Mouse (Mus musculus) liver, adult 2 months (tissue): ENCODE measurements around the gene Zfp408. TPM values are rescaled to one million over a fixed set of nuclear protein-coding genes. Genes with fewer than 3 reads are reported as not detected.

ENCODE experiments used
- DNase-seq: peaks from one replicate; pipeline ENCODE4 v3.0.0-alpha.2; 2011; ENCODE audit warnings: low read depth, low spot score; ENCODE audit errors: extremely low read depth
- H3K27ac ChIP-seq: fragments of 200-500 bp; replicated peaks from 2 replicates; pipeline ENCODE4 v1.5.1; 2012; ENCODE audit warnings: low read depth, mild to moderate bottlenecking, control low read depth, inconsistent platforms, low read length; ENCODE audit not compliant: insufficient read depth
- H3K27me3 ChIP-seq: fragments of 200-500 bp; 2 replicates; pipeline ENCODE4 v1.6.1; 2012; ENCODE audit warnings: mild to moderate bottlenecking, moderate library complexity, low read length, inconsistent platforms; ENCODE audit not compliant: control insufficient read depth, insufficient read depth
- H3K36me3 ChIP-seq: fragments of 200-500 bp; 2 replicates; pipeline ENCODE4 v1.6.1; 2012; ENCODE audit warnings: low read length, inconsistent platforms; ENCODE audit not compliant: control insufficient read depth, insufficient read depth
- H3K4me1 ChIP-seq: fragments of 200-500 bp; 2 replicates; pipeline ENCODE4 v1.6.1; 2011; ENCODE audit warnings: low read length; ENCODE audit not compliant: control insufficient read depth, insufficient read depth
- H3K4me3 ChIP-seq: fragments of 200-500 bp; 2 replicates; pipeline ENCODE4 v1.5.1; 2011; ENCODE audit warnings: low read depth, mild to moderate bottlenecking, control low read depth, low read length, moderate library complexity; ENCODE audit not compliant: insufficient read depth
- H3K79me2 ChIP-seq: fragments of 200-500 bp; 2 replicates; pipeline ENCODE4 v1.6.1; 2012; ENCODE audit warnings: inconsistent platforms, mild to moderate bottlenecking, low read length, moderate library complexity; ENCODE audit not compliant: control insufficient read depth, insufficient read depth
- H3K9ac ChIP-seq: fragments of 200-500 bp; 2 replicates; pipeline ENCODE4 v1.6.1; 2012; ENCODE audit warnings: low read depth, mild to moderate bottlenecking, control low read depth, inconsistent platforms, low read length
- CTCF ChIP-seq: fragments of 200-500 bp; IDR thresholded peaks from 2 replicates; pipeline ENCODE4 v1.5.1; 2011; ENCODE audit warnings: low read depth, low read length, control low read depth
- POLR2A ChIP-seq: fragments of 200-500 bp; IDR thresholded peaks from 2 replicates; pipeline ENCODE4 v1.6.1; 2011; ENCODE audit warnings: low read length, control low read depth; ENCODE audit not compliant: insufficient read depth; ENCODE audit errors: extremely low read depth
- WGBS: fragments of 180-500 bp; shearing (Covaris S2); methylation state at CpG from one replicate; pipeline ENCODE4 v1.1.7; 2018; 5-methylcytosine and 5-hydroxymethylcytosine counted together
- polyA plus RNA-seq: library from polyadenylated mRNA; depleted of rRNA; stranded (reverse); fragments of >200 nt; gene quantifications from 2 replicates; pipeline ENCODE4 v1.2.3, GENCODE M21; 2012
- total RNA-seq: library from RNA; depleted of rRNA; stranded (reverse); fragments of >200 nt; gene quantifications from 2 replicates; pipeline ENCODE4 v1.2.3, GENCODE M21; 2014

Gene Zfp408
- total and polyA plus RNA-seq, 2 experiments: 2.8 to 6.6 TPM

GRCm38 (mm10) chr2:91642825-91643415 lies 6.7 kb downstream of the Zfp408 start:
- TF ChIP-seq CTCF (no peak), POLR2A (no peak)
- H3K4me3 ChIP-seq: no peak overlapping the region
- H3K9ac ChIP-seq: no peak overlapping the region
- no peaks in the 10 kb centered on the region for H3K27me3 ChIP-seq
- DNase-seq: no peak
- peaks cover 7% of the 10 kb centered on the region; the same call in 1 of the 2 replicates for H3K36me3 ChIP-seq
- H3K79me2 ChIP-seq: no peaks in the 10 kb centered on the region; the same call in 1 of the 2 replicates
- no peak overlapping the region for H3K27ac ChIP-seq
- WGBS: 85% methylated on average over 2 of the region's 2 CpGs
- peaks cover 6% of the 10 kb centered on the region; the same call in 1 of the 2 replicates for H3K4me1 ChIP-seq

- DNase-seq: no peak
- Histone ChIP-seq H3K4me3 (no peak overlapping the region), H3K79me2 (peaks cover 11% of the 10 kb centered on the region; the same call in 1 of the 2 replicates), H3K9ac (no peak overlapping the region), H3K36me3 (no peaks in the 10 kb centered on the region), H3K27ac (no peak overlapping the region), H3K27me3 (no peaks in the 10 kb centered on the region), H3K4me1 (peaks cover 12% of the 10 kb centered on the region)
- WGBS: 29% methylated on average over 6 of the region's 6 CpGs
- no peak for TF ChIP-seq POLR2A
- TF ChIP-seq CTCF: no peak
These were observed 10.7 kb downstream of the Zfp408 start for GRCm38 (mm10) chr2:91638931-91639330.

GRCm38 (mm10) chr2:91636727-91637338 lies 12.8 kb downstream of the Zfp408 start:
- TF ChIP-seq POLR2A: 0 out of 2 replicates have a peak, but pooled peaks have one; percentile 34
- no peak for TF ChIP-seq CTCF
- Histone ChIP-seq H3K27me3 (no peaks in the 10 kb centered on the region), H3K36me3 (peaks cover 10% of the 10 kb centered on the region; the same call in 1 of the 2 replicates), H3K4me1 (peaks cover 24% of the 10 kb centered on the region), H3K9ac (peak overlapping the region; percentile 45), H3K4me3 (peak overlapping the region; percentile 17), H3K79me2 (peaks cover 16% of the 10 kb centered on the region; the same call in 1 of the 2 replicates), H3K27ac (peak overlapping the region; percentile 90)
- DNase-seq: peak; percentile 95
- WGBS: 21% methylated on average over 5 of the region's 5 CpGs

GRCm38 (mm10) chr2:91636229-91636628 lies 13.4 kb downstream of the Zfp408 start, which contains the start of gene F2:
Gene F2, minus strand, starts transcription at chr2:91636414.
- H3K36me3 ChIP-seq: peaks cover 16% of the 10 kb centered on the region; the same call in 1 of the 2 replicates
- H3K9ac ChIP-seq: peak within 1 kb of the TSS; percentile 94

GRCm38 (mm10) chr2:91635486-91635885 lies 14.1 kb downstream of the Zfp408 start:
- no peak for TF ChIP-seq POLR2A
- TF ChIP-seq CTCF: no peak
- H3K36me3 ChIP-seq: peaks cover 20% of the 10 kb centered on the region; the same call in 1 of the 2 replicates
- H3K27me3 ChIP-seq: no peaks in the 10 kb centered on the region
- peak overlapping the region; percentile 91 for H3K27ac ChIP-seq
- WGBS: 22% methylated on average over 11 of the region's 11 CpGs
- peak; percentile 42 for DNase-seq
- peaks cover 16% of the 10 kb centered on the region; the same call in 1 of the 2 replicates for H3K79me2 ChIP-seq
- H3K4me3 ChIP-seq: peak overlapping the region; percentile 90
- peak overlapping the region; percentile 94 for H3K9ac ChIP-seq
- peaks cover 31% of the 10 kb centered on the region for H3K4me1 ChIP-seq

More at GRCm38 (mm10) chr2:91636229-91636628, 13.4 kb downstream of the Zfp408 start, which contains the start of gene F2:
- Histone ChIP-seq H3K27me3 (no peaks in the 10 kb centered on the region), H3K79me2 (peaks cover 16% of the 10 kb centered on the region; the same call in 1 of the 2 replicates), H3K4me1 (peaks cover 28% of the 10 kb centered on the region), H3K4me3 (peak within 1 kb of the TSS; percentile 90), H3K27ac (peak within 1 kb of the TSS; percentile 91)
- WGBS: 28% methylated on average over 8 of the region's 8 CpGs
- DNase-seq: peak; percentile 97
- TF ChIP-seq CTCF (no peak), POLR2A (peak; percentile 97)
